Mouse (Mus musculus) layer of hippocampus, adult 18-20 months (tissue): Measurements from ENCODE around the gene Sp4. TPM values are rescaled to one million over a fixed set of nuclear protein-coding genes. Genes with fewer than 3 reads are reported as not detected.

Source experiments
- DNase-seq, 2 experiments: peaks; one replicate each; pipeline ENCODE4 v3.0.0; 2022; ENCODE audit warnings: low spot score in 2 of 2
- long read RNA-seq: library from polyadenylated mRNA; stranded (forward); transcript quantifications from one replicate; pipeline ENCODE4 v2.0.0, GENCODE M21; 2021
- total RNA-seq, 2 experiments: library from RNA; stranded (reverse); gene quantifications; 2 replicates each; pipeline ENCODE4 v1.2.3; 2021

The Sp4 gene
- 10 to 100 TPM; 29.4 to 30.7 TPM for total RNA-seq
- long read RNA-seq, transcript Sp4-203 (6 exons, 2,677 nt), result major isoform, 9 of 10 reads
- long read RNA-seq, partial matches to known transcripts, result 1 of 10 reads
- long read RNA-seq, other reads (novel, unspliced or antisense), result 0 of 10 reads

GRCm38 (mm10) chr12:118301072-118301865, at the start of gene Sp4:
Gene Sp4 (minus strand): TSS chr12:118301440.
- DNase-seq, result peak; percentile 90 to 95

- DNase-seq, result no peak
Observed at GRCm38 (mm10) chr12:118339107-118339506, 37.9 kb upstream of the Sp4 start.

DNA sequence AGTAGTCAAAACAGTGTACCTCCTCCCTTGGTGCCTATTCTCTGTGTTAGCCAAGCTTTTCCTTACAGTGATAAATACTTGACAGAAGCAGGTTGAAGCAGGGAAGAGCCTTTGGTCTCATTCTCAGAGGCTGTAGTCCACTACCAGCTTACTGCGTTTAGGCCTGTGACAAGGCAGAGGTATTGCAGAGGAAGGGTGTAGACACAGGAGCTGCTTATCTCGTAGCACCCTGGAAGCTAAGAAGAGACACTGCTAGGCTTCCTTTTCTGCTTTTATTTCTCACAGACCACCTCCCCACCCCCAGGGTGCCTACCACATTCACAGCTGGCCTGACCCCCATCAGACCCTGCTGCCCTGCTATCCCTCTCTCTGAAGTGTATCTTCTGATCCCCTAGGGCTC, 37.0 kb upstream of the Sp4 start:
- DNase-seq, result no peak

- no peak for DNase-seq
Observed at GRCm38 (mm10) chr12:118337291-118337690, 36.1 kb upstream of the Sp4 start.

DNA sequence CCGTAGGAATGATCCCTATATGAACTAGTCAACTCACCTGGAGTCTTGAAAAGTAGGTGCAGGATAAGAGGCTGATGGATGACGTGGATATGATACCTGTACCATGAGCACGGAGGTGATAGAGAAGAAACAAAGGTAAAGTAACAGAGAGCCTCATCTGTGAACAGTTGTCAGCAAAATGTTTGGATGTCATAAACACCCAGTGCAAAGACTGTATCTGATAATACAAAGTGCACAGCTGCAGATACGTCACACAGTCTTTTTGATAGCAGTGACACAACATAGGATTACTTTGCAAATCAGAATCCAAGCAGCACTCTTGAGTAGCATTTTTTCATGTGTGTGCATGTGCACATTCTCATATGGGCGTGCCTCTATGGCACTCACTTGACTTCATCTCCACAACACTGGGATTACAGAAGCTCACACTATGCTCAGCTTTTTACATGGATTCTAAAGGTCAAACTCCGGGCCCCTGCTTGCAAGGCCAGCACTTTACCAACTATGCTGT, 27.6 kb upstream of the Sp4 start:
- DNase-seq, result no peak

DNA sequence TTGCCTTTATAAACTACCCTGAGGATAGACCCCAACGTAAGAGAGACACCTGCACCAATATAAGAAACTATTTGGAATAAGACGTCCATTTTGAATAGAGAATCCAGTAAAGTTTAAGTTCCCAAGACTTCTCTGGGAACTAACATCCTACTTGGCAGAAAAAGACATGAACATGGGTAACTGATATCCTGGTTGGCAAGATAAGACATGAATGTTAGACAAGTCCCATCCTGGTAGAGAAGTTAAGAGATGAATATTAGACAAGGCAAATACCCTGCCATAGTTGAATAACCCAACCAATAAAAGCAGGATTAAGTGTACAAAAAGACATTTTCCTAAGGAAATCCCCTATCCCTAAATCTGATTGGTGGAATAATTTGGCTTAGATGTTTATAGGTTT, 26.3 kb upstream of the Sp4 start:
- no peak for DNase-seq

- no peak for DNase-seq
Observed at GRCm38 (mm10) chr12:118326161-118326560, 24.9 kb upstream of the Sp4 start.

DNA sequence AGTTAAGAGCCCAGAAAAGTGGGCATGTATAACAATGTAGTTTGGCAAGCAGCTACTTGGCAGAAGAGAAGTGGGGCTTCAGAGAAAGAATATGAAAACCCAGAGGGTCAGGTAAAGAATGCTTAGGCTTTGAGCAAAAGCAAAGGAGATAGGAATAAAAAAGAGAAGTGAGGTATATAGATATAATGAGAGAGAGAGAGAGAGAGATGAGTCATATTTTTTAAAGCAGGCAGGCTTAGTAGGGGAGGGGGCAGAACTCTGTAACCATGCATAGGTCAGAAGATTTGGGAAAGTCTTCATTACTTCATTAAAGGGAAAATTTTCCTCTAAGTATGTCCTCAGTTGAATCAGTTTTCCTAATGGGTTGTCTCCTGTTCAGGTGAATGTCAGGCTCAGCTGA, 18.8 kb upstream of the Sp4 start:
- no peak for DNase-seq

DNA sequence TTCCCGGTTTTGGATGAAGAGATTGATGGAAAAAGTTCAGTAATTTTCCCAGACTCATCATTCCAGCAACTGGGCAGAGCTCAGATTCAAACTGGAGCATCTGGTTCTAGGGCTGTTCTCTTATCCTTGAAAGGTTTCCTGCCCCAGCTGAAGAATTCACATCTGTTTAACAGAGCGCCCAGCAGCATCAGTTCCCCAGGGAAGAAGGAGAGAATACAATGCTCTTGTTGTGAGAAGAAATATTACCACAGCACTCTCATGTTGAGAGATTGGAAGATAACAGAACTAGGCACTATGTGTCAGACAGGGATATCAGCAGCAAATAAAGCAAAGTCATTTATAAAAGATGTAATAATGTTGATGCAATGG, 13.2 kb upstream of the Sp4 start:
- DNase-seq, result no peak

DNA sequence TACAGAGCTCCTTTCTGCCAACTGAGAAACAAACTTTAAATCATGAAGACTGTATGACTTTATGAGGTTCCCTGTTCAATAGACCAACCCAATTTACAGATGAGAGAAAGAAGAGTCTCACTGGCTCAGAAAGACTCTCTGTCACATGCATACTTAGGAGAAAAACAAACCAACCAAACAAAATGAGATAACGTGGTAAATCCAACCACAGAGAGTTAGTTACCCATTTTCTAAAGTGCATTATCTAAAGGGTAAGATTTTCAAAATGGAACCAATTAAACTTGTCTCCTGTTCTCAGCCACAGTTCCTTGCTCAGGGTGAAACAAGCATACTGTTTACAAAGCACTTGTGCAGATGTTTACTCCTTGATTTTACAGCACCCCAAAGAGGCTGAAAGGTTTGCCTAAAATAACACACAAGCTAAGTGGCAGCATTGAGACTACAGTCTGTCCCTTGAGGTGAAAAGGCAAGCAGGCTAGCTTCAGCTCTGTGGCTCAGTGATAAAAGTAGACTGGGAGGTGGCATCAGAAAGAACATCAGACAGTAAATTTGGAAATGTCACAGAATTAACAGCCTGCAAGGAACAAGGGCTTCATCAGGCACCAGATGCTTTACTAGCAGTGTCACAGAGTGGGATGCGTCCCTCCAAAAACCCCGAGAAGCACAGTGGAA, 12.7 kb upstream of the Sp4 start:
- DNase-seq, result no peak

GRCm38 (mm10) chr12:118303586-118303985, 2.3 kb upstream of the Sp4 start:
- DNase-seq, result no peak

GRCm38 (mm10) chr12:118303066-118303465, 1.8 kb upstream of the Sp4 start:
- DNase-seq, result no peak

GRCm38 (mm10) chr12:118301866-118302835, 911 bp upstream of the Sp4 start:
- peak; percentile 99 for DNase-seq

- DNase-seq, result no peak
Observed at GRCm38 (mm10) chr12:118300754-118301071, 527 bp downstream of the Sp4 start.

DNA sequence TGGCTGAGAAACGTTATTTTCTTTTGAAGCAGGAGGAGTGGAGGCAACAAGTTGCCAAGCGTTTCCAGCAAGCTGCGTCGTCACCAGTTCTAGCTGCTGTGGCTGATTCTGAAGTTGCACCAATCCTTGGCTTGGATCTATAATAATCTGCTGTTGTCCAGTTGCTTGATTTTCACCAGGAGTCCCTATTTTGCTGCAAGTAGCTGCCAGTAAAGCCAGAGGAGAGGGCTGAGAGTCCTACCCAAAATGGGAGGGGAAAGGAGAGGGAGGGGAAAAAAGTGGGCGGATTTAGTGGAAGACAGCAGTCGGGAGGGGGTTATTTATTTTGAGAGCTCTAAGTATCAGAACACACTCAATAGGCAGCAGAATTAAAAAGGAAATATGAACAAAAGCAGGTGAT, 1.3 kb downstream of the Sp4 start:
- DNase-seq, result peak in 1 of 2 experiments; percentile 31

GRCm38 (mm10) chr12:118299172-118299571, 2.1 kb downstream of the Sp4 start:
- no peak for DNase-seq

- DNase-seq, result no peak
Observed at GRCm38 (mm10) chr12:118298516-118298915, 2.7 kb downstream of the Sp4 start.

DNA sequence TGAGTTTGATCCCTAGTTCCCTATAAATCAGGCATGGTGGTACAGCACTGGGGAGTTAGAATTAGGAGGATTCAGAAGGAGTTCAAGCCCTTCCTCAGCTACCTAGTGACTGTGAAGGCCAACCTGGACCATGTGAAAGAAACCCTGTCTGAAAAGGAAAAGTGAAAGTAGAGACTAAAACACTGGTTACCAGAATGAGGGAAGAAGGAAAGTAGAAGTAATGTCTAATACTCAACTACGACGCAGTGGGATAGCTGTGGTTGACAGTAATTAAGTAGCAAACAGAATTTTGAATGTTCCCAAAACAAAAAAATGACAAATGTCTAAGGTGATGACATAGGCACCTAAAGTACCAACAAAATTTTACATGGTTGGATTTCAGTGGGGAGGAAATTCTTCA, 5.0 kb downstream of the Sp4 start:
- no peak for DNase-seq

- no peak for DNase-seq
Observed at GRCm38 (mm10) chr12:118295793-118296192, 5.4 kb downstream of the Sp4 start.

GRCm38 (mm10) chr12:118288947-118289346, 12.3 kb downstream of the Sp4 start:
- no peak for DNase-seq

DNA sequence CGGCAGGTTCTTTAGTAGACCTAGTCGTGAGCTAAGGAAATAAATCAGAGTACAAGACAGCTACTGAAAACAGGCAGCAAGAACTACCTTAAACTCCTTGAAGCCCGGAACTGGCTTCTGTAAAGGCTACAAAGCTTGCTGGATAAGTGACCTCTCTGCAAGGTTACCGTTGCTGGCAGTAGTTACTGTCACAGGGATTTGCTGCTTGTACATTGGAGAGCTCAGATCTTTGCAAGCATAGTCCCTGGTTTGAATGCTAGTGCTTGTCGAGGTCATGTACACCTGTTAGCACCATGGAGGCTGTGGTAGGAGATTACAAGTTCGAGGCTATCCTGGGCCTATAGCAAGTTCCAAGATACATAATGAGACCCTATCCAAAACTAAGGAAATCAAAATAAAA, 16.1 kb downstream of the Sp4 start:
- DNase-seq, result no peak
